Mouse (Mus musculus): ENCODE measurements around the gene Nt5c2. TPM values are rescaled to one million over a fixed set of nuclear protein-coding genes. Genes with fewer than 3 reads are reported as not detected.
A peak's percentile ranks its signal among the peaks of the same experiment; 100 is the strongest.

The Nt5c2 gene
- polyA plus RNA-seq, 1 experiment from 2014 or later = 81.5 TPM

DNA sequence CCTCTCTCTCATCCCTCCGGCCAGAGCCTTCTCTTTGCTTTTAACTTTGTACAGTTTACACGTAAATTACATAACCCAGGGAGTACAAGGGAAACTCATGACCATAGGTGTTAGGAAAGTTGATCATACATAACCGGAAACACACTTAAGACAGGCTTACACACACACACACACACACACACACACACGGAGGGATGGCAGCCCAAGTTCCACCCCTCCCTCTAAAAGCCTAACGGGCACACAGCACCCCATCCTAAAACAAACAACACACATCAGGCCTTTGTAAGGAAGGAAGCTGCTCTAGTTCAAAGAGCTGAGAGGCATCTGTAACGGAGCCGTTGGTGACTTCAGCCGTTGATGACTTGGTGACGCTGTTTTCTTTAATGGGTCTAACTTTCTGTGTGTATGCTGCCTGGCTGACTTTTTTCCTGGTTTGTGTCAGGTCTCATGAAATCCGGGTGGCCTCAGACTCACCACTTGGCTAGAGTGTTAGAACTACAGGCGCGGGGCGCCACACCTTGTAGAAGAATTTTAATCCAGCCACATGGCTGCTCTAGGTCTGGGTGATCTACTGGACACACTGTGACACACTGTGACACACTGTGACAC is 44.7 kb downstream of the Nt5c2 start:
- 52% methylated on average over 13 of the region's 13 CpGs for WGBS
- no peak for ATAC-seq (ENCODE audit: low FRiP score, low read depth)

DNA sequence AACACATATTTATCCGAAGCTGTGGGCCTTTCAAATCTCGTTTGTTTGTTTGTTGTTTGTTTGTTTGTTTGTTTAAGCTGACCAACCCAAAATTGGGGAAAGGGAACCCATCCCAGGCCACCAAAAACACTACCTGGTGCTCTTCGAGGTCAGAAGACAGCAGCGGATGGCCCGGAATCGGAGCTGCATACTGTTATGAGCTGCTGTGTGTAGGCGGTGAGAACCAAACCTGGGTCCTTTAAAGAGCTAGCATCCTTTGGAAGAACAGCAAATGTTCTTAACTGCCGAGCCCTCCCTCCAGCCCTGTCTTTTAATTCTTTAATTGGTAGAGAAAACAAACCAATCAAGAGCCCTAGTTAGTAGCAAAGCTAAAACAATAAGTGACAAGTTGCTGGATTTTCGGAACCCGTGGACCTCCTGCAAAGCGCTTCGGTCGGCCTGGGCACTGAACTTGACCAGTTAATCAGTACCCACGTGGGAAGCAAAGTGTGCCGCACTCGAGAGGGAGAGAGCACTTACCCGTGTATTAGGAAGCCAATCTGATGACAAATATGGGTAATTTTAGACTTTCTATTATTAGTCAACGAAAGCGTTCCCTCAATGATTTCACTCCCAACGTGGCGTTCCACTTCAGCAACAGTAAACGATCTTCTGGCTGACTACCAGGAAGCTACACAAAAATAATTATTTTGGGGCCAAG is 45.5 kb downstream of the Nt5c2 start:
- no peak overlapping the region for H3K9ac ChIP-seq
- WGBS = 87% methylated on average over 22 of the region's 22 CpGs
- H3K4me1 ChIP-seq = peaks cover 19% of the 10 kb centered on the region
- no peak overlapping the region for H3K27ac ChIP-seq
- ATAC-seq (ENCODE audit: low FRiP score, low read depth) = no peak
- H3K4me3 ChIP-seq = no peak overlapping the region
- no peaks in the 10 kb centered on the region for H3K9me3 ChIP-seq
- no peaks in the 10 kb centered on the region for H3K36me3 ChIP-seq
- H3K4me2 ChIP-seq (replicated peaks) = no peak overlapping the region
- H3K27me3 ChIP-seq (replicated peaks) = no peaks in the 10 kb centered on the region

More for the DNA sequence above, 44.7 kb downstream of the Nt5c2 start:
- Histone ChIP-seq H3K9ac (no peak overlapping the region), H3K4me1 (peaks cover 19% of the 10 kb centered on the region), H3K4me2 (replicated peaks) (no peak overlapping the region), H3K9me3 (no peaks in the 10 kb centered on the region), H3K27me3 (replicated peaks) (no peaks in the 10 kb centered on the region), H3K36me3 (no peaks in the 10 kb centered on the region), H3K27ac (no peak overlapping the region), H3K4me3 (no peak overlapping the region)

- peaks cover 19% of the 10 kb centered on the region for H3K4me1 ChIP-seq
- H3K4me2 ChIP-seq (replicated peaks) = no peak overlapping the region
- no peak overlapping the region for H3K9ac ChIP-seq
- no peaks in the 10 kb centered on the region for H3K27me3 ChIP-seq (replicated peaks)
- H3K27ac ChIP-seq = no peak overlapping the region
- no peaks in the 10 kb centered on the region for H3K36me3 ChIP-seq
- ATAC-seq (ENCODE audit: low FRiP score, low read depth) = no peak
- no peaks in the 10 kb centered on the region for H3K9me3 ChIP-seq
- WGBS = 83% methylated on average over 5 of the region's 5 CpGs
- no peak overlapping the region for H3K4me3 ChIP-seq
Observed at GRCm38 (mm10) chr19:46968833-46969232, 46.1 kb downstream of the Nt5c2 start.

DNA sequence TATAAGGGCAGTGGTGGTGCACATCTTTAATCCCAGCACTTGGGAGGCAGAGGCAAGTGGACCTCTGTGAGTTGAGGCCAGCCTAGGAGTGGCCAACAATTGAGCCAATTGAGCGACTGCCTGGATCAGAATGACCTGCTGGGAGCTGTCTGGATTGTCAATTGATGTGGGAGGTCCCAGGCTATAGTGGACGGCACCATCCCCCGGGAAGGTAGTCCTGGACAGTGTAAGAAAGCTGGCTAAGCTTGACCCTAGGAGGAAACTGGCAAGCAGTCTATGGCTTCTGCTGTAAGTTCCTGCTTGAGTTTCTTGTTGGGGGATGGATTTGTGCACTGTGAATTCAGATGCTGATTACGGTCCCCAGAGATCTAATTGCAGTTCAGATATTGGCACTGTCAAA is 47.1 kb downstream of the Nt5c2 start:
- Histone ChIP-seq H3K9me3 (no peaks in the 10 kb centered on the region), H3K4me3 (no peak overlapping the region), H3K27me3 (replicated peaks) (no peaks in the 10 kb centered on the region), H3K4me2 (replicated peaks) (no peak overlapping the region), H3K27ac (no peak overlapping the region), H3K36me3 (no peaks in the 10 kb centered on the region), H3K4me1 (peaks cover 19% of the 10 kb centered on the region), H3K9ac (no peak overlapping the region)
- no peak for ATAC-seq (ENCODE audit: low FRiP score, low read depth)
- WGBS = 40% methylated on average over 4 of the region's 4 CpGs

- Histone ChIP-seq H3K27ac (no peak overlapping the region), H3K27me3 (replicated peaks) (no peaks in the 10 kb centered on the region), H3K4me2 (replicated peaks) (no peak overlapping the region), H3K36me3 (no peaks in the 10 kb centered on the region), H3K4me1 (peaks cover 10% of the 10 kb centered on the region; the same call in 1 of the 2 replicates), H3K9ac (no peak overlapping the region), H3K9me3 (no peaks in the 10 kb centered on the region), H3K4me3 (no peak overlapping the region)
- 94% methylated on average over 6 of the region's 6 CpGs for WGBS
- ATAC-seq (ENCODE audit: low FRiP score, low read depth) = no peak
Observed at GRCm38 (mm10) chr19:46966330-46966729, 48.6 kb downstream of the Nt5c2 start.

DNA sequence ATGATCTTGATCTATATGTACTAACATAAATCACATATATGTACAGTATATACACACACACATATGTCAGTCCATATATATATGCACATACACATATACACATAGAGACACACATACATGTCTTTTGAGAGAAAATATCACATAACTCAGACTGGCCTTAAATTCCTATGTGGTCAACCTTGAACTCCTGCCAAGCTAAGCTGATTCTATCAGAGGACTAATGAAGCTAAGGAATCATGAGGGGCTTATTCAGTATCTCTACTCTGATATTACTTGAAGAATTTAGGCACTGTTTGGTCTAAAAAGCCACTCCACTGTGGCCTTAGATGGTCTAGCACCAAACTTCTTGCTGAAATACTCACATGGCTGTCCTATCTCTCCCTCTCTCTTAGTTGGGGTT is 49.5 kb downstream of the Nt5c2 start:
- Histone ChIP-seq H3K9me3 (no peaks in the 10 kb centered on the region), H3K9ac (no peak overlapping the region), H3K27ac (no peak overlapping the region), H3K4me2 (replicated peaks) (no peak overlapping the region), H3K4me1 (peaks cover 10% of the 10 kb centered on the region; the same call in 1 of the 2 replicates), H3K27me3 (replicated peaks) (no peaks in the 10 kb centered on the region), H3K4me3 (no peak overlapping the region), H3K36me3 (no peaks in the 10 kb centered on the region)
- ATAC-seq (ENCODE audit: low FRiP score, low read depth) = no peak

GRCm38 (mm10) chr19:46964353-46964752 is 50.6 kb downstream of the Nt5c2 start:
- no peaks in the 10 kb centered on the region for H3K36me3 ChIP-seq
- H3K4me3 ChIP-seq = no peak overlapping the region
- no peaks in the 10 kb centered on the region for H3K9me3 ChIP-seq
- no peak for ATAC-seq (ENCODE audit: low FRiP score, low read depth)
- no peak overlapping the region for H3K4me2 ChIP-seq (replicated peaks)
- H3K27ac ChIP-seq = no peak overlapping the region
- H3K9ac ChIP-seq = no peak overlapping the region
- 62% methylated on average over 9 of the region's 9 CpGs for WGBS
- peaks cover 16% of the 10 kb centered on the region; the same call in 1 of the 2 replicates for H3K4me1 ChIP-seq
- no peaks in the 10 kb centered on the region for H3K27me3 ChIP-seq (replicated peaks)

GRCm38 (mm10) chr19:46963440-46963839 is 51.5 kb downstream of the Nt5c2 start:
- Histone ChIP-seq H3K27me3 (replicated peaks) (no peaks in the 10 kb centered on the region), H3K4me1 (peaks cover 16% of the 10 kb centered on the region; the same call in 1 of the 2 replicates), H3K4me3 (no peak overlapping the region), H3K27ac (no peak overlapping the region), H3K9me3 (no peaks in the 10 kb centered on the region), H3K4me2 (replicated peaks) (no peak overlapping the region), H3K36me3 (no peaks in the 10 kb centered on the region), H3K9ac (no peak overlapping the region)
- no peak for ATAC-seq (ENCODE audit: low FRiP score, low read depth)

DNA sequence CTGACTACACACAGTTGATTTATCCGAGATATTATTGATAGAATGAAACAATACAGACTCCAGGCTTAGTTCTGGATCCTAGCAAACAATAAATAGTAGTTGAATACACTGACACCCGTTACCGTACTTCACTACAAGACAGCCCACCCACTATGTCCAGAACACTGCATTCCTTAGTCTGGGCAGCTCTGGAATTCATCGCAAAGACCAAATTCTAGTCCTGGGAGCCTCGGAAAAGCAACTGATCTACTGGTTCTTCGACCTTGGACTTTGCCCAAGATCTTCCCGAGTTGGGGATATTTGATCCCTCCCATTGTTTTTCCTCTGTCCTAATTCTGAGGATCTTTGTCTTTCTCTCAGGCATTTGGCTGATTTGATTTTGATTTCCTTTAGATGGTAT is 52.1 kb downstream of the Nt5c2 start:
- Histone ChIP-seq H3K4me2 (replicated peaks) (peak overlapping the region; percentile 73), H3K36me3 (no peaks in the 10 kb centered on the region), H3K27ac (no peak overlapping the region), H3K4me1 (peaks cover 16% of the 10 kb centered on the region; the same call in 1 of the 2 replicates), H3K9me3 (no peaks in the 10 kb centered on the region), H3K4me3 (no peak overlapping the region), H3K27me3 (replicated peaks) (no peaks in the 10 kb centered on the region), H3K9ac (no peak overlapping the region)
- 38% methylated on average over 7 of the region's 7 CpGs for WGBS
- no peak for ATAC-seq (ENCODE audit: low FRiP score, low read depth)

DNA sequence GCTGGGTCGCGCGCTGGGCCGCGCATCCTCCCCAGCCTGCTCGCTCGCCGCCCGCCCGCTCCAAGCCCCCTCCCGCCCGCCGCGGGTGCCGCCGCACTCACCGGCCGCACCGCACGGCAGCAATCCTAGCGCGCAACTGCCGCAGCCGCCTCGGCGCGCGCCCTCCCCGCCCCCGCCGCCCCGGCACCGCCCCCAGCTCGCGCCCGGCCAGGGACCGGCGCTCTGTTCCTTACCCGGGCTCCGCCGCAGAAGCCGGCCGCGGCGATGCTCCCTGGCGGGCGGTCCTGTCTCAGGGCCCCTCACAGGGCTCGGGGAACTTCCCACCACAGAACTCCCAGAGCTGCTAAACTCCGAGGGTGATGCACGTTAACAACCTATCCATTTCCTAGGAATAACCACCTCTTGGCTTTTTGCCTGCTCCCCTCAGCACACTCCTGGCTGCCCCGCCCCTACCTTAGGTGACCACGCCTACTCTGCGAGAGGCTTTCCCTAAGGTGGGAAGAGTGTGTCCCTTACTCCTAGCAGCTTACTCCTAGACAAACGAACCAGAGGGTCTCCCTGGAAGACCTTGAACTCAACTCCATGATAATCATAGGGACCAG is 52.7 kb downstream of the Nt5c2 start:
- Histone ChIP-seq H3K4me2 (replicated peaks) (peak overlapping the region; percentile 73), H3K4me3 (peak overlapping the region; percentile 70), H3K27me3 (replicated peaks) (no peaks in the 10 kb centered on the region), H3K9me3 (no peaks in the 10 kb centered on the region), H3K9ac (peak overlapping the region; percentile 86), H3K27ac (peak overlapping the region; percentile 90), H3K4me1 (peaks cover 16% of the 10 kb centered on the region; the same call in 1 of the 2 replicates), H3K36me3 (no peaks in the 10 kb centered on the region)
- peak; percentile 92 for ATAC-seq (ENCODE audit: low FRiP score, low read depth)
- under 1% methylated on average over 24 of the region's 54 CpGs for WGBS

GRCm38 (mm10) chr19:46961652-46962051 is 53.3 kb downstream of the Nt5c2 start:
- no peaks in the 10 kb centered on the region for H3K36me3 ChIP-seq
- under 1% methylated on average over 36 of the region's 36 CpGs for WGBS
- H3K4me2 ChIP-seq (replicated peaks) = peak overlapping the region; percentile 73
- peaks cover 16% of the 10 kb centered on the region; the same call in 1 of the 2 replicates for H3K4me1 ChIP-seq
- ATAC-seq (ENCODE audit: low FRiP score, low read depth) = peak; percentile 92
- H3K27ac ChIP-seq = peak overlapping the region; percentile 90
- peak overlapping the region; percentile 86 for H3K9ac ChIP-seq
- H3K9me3 ChIP-seq = no peaks in the 10 kb centered on the region
- H3K4me3 ChIP-seq = peak overlapping the region; percentile 70
- no peaks in the 10 kb centered on the region for H3K27me3 ChIP-seq (replicated peaks)

- Histone ChIP-seq H3K27me3 (replicated peaks) (no peaks in the 10 kb centered on the region), H3K9me3 (no peaks in the 10 kb centered on the region), H3K27ac (peak overlapping the region; percentile 90), H3K9ac (peak overlapping the region; percentile 86), H3K4me1 (peaks cover 16% of the 10 kb centered on the region; the same call in 1 of the 2 replicates), H3K4me2 (replicated peaks) (peak overlapping the region; percentile 73), H3K4me3 (peak overlapping the region; percentile 70), H3K36me3 (no peaks in the 10 kb centered on the region)
- WGBS = 4% methylated on average over 22 of the region's 22 CpGs
- 0 out of 2 replicates have a peak, but pooled peaks have one; percentile 4 for ATAC-seq (ENCODE audit: low FRiP score, low read depth)
Observed at GRCm38 (mm10) chr19:46961047-46961651, 53.8 kb downstream of the Nt5c2 start.

Measured in neural tube, embryonic 12.5 days (tissue).